Mouse (Mus musculus) liver, adult (tissue): ENCODE measurements at regions not wholly inside any gene's neighbourhood (a gene's known extent, or its start where the extent isn't known, plus 50 kb on each side); places are given as distances from the start of the nearest gene placed in this dataset.

Experiments
- GATA4 ChIP-seq: IDR thresholded peaks from 2 replicates; pipeline ENCODE4 v1.6.1; 2014; ENCODE audit warnings: mild to moderate bottlenecking, low read length; ENCODE audit not compliant: insufficient replicate concordance

DNA sequence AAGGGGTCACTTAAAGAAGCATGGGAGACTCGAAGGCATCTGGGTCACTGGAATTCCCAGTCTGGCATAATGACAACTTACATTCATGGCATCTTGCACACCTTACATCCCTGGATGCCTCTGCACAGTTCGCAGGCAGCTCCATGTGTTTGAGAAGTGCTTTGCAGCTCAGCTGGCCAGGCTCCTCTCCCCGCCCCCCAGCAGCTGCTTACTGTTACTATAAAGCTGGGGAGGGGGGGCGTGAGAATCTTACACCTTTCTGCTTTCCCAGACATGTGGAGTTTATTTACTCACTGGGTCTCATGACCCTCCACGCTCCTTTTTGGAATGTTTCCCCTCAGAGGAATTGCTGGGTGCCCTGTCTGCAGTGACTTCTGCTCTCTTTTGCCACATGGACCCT, 299.4 kb downstream of the Gadd45g start:
- TF ChIP-seq GATA4: no peak

DNA sequence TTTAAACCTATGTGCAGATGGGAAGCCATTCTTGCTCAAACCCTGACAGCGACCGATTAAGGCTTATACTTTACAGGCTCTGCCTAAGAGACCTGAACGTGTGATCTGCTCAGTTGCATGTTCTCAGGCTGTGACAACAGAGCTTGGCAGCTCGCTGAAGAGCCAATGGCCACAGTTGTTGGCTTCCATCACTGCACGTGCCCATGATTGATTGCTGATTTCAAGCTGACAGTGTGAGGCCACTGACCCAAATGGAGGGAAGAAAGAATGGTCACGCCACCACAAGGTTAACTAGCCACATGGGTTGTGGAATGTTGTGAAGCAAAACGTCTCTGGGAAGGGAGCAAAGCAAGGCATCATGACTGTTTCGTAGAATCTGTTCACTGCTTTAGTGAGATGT, 303.8 kb downstream of the Gadd45g start:
- TF ChIP-seq GATA4: no peak

DNA sequence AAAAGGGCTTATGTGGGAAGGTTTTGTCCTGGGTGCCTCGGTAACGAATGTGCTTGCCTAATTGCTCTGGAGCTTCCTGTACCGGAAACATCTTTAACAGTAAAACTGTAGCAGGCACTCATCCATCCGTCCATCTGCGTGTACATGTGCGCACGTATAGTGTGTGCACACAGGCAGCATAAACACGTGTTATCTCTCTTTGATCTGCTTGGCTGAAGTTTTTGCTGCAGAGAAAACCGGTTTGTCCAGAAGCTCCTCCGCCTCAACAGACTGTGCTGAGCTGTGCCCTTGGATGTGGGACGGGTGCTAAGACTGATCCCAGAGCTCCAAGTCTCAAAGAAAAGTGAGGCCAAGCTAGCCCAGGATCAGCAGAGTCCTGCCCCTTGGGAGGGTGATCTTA, 305.3 kb downstream of the Gadd45g start:
- no peak for TF ChIP-seq GATA4

DNA sequence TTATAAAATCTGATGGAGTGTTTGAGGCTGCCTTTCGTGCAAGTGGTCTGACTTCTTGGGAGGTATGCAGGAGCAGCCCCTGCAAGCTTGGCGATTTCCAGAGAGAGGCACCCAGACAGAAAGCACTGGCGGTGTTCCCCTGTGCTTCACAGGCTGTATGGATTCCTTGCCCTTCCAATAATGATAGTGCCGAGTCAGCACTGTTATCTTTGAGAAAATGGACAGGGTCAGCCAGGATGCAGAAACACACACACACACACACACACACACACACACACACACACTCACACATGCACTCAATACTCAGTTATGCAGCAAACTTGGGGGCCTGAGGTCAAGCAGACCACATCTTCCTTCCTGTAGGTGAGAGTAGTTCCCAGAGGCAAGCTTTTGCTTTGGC, 305.7 kb downstream of the Gadd45g start:
- no peak for TF ChIP-seq GATA4

DNA sequence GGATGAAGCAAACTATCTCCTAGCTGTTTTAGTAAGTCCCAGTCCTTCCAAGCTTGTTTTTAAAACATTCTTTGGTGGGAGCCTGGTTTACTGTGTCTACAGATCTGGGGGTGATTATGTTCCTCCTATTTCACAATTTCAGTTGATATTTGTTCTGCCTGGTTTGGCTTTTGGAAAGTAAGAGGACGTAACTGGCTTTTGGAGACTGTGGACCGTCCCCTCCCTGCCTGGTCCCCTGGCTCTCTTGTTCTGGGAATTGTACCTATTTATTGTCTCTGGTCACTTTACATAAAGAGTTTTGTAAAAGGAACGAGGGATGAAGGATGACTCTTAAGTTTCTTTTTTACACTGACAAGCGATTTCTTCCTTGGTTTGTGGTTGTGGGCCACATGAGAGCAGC, 306.6 kb downstream of the Gadd45g start:
- no peak for TF ChIP-seq GATA4

DNA sequence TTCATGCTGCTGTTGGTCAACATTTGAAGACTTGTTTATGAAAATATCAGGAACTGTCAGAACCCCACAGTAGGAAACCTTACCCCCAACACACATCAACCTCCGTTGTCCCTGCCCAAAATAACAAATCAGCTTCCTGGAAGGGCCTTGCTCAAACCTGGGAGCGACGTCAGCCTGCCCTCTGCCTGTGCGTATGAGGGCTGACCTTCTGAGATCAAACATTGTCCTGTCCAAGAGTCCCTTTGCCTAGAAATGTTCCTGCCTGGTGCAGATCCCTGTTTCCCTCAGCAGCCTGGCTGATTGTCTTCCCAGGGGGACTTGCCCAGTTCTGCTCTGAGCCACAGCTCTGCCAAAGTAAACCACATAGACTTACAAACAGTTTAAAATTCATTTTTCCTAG, 307.1 kb downstream of the Gadd45g start:
- TF ChIP-seq GATA4: no peak; the same call in 1 of the 2 replicates

DNA sequence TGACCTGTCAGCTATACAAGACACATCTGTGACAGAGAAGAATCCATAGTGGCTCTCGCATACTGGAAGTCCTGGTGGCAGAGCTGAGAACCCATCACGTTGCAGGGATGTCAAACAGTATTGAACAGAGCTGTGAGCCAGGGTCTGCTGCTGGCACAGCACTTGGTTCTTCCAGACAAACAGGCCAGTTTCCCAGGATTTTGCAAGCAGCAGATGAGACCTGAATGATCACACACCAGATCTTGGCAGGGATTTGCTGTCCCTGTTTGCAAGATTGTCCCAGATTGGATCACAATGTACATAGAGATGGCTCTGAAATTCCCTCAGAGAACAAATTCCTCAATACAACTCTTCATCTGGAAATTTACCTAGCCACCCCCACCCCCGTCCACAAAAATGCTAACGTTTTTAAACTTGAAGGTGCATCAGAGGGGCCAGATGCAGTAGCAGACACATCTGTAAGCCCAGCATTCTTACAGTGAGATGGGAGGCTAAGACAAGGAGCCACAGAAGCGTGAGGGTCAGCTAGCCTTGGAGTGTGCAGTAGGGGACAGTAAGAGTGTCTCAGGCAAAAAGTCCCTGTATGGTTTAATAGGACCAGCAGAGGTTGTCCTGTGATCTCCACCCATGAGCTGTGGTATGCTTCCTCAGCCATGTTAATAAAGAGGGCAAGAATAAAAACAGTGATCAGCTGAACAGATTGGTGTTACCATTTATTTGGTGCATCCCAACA, 307.8 kb downstream of the Gadd45g start:
- TF ChIP-seq GATA4: peak; percentile 24; the same call in 1 of the 2 replicates

DNA sequence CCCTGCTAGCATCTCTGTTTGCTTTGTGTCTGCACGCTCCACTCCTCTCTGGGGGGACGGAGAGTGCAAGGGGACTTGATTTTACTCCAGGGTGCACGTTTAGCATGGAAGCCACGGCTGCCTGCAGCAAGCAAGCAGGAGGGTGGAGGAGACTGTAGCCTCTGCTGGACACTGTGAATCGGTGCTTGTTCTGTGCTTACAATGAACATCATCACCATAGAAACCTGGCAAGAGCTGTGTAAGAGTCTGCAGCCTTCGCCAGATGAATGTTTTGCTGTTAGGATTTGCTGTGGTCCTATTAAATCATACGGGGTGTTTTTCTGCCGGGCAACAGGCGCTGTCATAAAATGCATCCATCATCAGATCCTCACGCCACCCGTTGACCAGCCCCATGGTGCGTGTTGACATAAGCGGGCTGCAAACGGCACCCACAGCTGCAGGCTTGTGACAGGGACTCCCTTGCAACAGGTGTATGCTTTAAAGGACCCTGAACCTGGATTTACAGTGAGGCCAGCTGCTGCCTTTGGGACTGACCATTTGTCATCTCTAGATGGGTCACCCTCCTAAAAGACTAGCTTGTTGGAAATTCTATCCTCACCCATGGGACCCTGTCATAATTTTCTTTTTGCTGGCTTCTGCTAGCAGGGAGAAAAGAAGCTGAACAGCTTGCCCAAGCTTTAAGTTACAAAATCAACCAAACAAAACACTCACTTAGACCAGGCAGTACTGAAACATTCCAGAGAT, 308.5 kb downstream of the Gadd45g start:
- no peak for TF ChIP-seq GATA4

DNA sequence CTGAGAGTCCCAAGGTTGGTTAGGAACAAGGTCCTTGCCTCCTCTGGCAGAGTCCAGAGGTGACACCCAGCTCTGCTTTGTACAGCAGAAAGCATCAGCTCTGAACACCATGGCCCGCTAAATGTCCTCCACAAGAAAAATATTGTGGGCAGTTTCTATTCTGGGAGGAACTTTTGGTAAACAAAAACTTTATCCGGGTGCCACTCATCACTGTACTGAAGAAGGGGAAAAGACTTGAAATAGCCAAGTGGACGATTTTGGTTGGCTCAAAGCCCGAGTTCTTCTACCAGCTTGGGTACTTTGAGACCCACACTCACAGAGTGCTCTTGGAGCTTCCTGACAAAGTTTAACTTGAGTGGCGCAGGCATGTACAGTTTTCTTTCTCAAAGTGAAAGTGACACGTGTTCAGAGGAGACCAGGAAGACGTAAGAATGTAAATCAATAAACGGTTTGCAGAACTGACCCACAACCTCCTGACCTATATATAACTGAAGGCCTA, 309.2 kb downstream of the Gadd45g start:
- no peak for TF ChIP-seq GATA4

DNA sequence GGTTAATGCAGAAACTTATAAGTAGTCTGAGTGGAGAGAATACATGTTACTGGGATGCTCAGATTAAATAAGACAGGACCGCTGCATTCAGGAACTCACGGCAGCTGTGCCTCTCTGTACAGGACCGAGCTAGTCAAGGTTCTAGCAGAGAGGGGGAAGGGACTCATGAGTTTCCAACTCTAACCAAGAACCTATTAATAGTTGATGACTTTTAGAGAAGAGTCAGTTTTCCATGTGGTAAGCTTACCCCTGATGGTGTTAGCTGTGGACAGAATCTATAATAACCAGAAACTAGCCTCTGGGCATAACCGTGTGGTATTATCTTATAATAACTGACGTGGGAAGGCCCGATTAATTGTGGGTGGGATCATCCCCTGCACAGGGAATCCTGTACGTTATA, 316.2 kb downstream of the Gadd45g start:
- TF ChIP-seq GATA4: no peak

DNA sequence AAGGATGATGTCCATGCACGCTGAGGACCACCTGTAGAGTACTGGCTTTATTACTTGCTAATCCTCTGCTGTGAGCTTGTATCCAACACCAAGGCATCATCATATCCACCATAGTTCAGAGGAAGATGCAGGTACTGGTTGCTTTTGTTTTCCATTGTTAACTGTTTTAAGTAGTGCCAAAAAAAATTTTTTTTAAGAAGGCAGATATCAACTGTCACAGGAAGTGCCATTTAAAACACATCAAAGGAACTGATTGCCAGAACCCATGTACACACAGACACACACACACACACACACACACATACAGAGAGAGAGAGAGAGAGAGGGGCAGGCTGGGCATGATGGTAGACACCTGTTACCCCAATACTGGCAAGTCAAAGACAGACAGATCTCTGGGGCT, 319.1 kb downstream of the Gadd45g start:
- no peak for TF ChIP-seq GATA4

DNA sequence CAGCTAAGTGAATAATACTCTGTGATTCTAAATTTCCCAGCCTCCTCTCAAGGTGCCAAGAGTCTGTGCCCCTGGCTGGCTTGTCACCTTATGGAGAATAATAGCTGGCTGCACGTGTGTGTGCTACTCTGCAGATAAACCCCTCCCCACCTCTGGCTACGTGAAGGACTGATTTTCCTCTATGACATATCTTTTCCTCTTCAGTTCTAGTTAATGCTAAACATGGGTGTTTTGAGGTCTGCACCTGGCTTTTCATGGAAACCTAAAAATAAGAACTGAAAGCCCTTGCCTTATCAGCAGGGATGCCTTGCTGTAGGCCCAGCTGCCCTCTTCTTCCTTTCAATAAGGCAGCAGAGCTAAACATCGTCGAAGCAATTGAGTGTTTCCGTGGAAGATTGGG, 321.5 kb downstream of the Gadd45g start:
- TF ChIP-seq GATA4: no peak

DNA sequence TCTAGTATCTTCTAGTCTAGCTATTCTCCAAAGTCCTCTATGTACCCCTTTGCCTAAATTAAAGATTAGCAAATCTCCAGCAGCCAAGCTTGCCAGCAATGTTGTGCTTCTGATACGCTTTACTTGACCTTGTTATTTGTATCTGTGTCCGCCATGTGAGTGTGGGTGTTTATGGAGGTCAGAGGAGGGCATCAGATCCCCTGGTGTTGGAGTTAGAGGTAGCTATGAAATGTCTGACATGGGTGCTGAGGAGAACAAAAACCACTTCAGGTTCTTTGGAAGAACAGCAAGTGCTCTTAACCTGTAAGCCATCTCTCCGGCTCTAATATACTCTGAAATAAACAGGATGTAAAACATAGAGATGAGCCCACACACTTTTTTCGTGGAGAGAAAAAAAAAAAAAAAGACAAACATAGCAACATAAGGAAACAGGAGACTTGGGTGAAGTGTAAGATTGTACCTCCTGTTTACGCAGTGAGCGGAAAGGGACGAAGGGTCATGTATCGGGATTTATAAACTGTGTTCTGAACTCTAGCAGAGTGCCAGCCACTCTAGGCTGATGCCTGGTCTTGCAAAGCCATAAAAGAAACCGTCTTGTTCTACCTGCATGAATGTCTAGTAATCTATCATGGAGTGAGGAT, 326.3 kb downstream of the Gadd45g start:
- TF ChIP-seq GATA4: no peak

DNA sequence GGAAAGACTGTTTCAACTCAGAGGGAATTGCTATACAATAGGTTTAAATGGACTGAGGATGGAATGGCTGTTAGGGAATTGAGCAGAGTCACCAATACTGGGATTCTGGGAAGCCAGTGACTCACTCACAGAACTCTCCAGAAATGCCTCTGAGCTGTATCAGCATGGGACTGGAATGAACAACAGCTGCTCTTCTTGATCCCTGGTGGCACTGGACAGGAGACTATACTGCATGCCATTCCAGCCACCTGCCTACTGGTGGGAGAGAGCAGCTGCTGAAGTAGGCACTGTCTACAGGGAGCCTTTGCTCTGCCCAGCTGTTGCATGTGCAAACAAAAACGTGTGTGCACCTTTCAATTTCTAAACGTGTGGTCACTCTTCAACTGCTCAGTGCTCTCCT, 329.2 kb downstream of the Gadd45g start:
- TF ChIP-seq GATA4: no peak

DNA sequence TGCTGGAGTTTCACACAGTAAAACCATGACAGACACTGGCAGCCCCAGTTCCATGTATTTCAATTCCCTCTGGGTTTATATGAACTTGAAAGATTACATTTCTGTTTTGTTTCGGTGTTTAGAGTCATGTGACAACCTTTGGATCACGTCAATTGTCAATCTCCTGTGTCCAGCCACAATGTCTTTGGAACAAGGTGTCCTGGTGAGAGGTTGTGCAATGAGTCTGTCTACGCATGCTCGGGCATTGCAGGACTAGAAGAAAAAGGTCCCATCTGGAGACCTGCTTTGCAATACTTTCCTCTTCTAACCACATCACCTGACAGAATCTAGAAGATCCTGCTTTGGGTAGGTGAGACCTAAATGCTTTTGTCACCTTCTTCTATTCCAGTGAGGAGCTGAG, 333.5 kb downstream of the Gadd45g start:
- TF ChIP-seq GATA4: no peak

DNA sequence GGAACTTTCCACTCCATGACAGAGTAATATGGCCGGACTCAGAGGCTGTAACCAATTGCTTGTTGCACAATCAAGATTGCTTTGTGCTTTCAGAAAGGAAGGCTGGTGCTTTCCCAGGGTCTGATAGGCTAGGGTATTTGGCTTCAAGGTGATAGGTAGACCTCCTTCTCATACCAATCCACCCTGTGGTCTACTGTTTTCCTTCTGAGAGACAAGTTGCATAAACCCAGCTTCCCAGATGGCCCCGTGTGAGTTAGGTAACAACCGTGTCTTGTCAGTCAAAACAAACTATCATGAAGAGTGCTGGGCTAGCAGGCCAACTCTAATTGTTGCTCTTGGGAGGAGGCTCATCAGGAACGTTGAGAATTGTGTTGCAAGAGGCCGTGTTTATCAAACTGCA, 337.2 kb downstream of the Gadd45g start:
- TF ChIP-seq GATA4: no peak
